Mouse (Mus musculus): Measurements from ENCODE around the gene Rfx8.

Gene Rfx8

GRCm38 (mm10) chr1:39645905-39646759, 74.7 kb downstream of the Rfx8 start:
- no peak for DNase-seq (ENCODE audit: low read depth)

- DNase-seq (ENCODE audit: low read depth): no peak
Measured at GRCm38 (mm10) chr1:39644333-39644732, 76.5 kb downstream of the Rfx8 start.

GRCm38 (mm10) chr1:39641667-39642066, 79.1 kb downstream of the Rfx8 start:
- DNase-seq (ENCODE audit: low read depth): peak; percentile 16

- DNase-seq (ENCODE audit: low read depth): no peak
Measured at GRCm38 (mm10) chr1:39637139-39637538, 83.7 kb downstream of the Rfx8 start.

- no peak for DNase-seq (ENCODE audit: low read depth)
Measured at GRCm38 (mm10) chr1:39636660-39637059, 84.1 kb downstream of the Rfx8 start.

- DNase-seq (ENCODE audit: low read depth): peak; percentile 35
Measured at GRCm38 (mm10) chr1:39636196-39636595, 84.6 kb downstream of the Rfx8 start.

GRCm38 (mm10) chr1:39628606-39629005, 92.2 kb downstream of the Rfx8 start:
- DNase-seq (ENCODE audit: low read depth): no peak

GRCm38 (mm10) chr1:39625491-39625890, 95.3 kb downstream of the Rfx8 start:
- no peak for DNase-seq (ENCODE audit: low read depth)

GRCm38 (mm10) chr1:39623729-39624128, 97.1 kb downstream of the Rfx8 start:
- no peak for DNase-seq (ENCODE audit: low read depth)

GRCm38 (mm10) chr1:39623106-39623505, 97.7 kb downstream of the Rfx8 start:
- DNase-seq (ENCODE audit: low read depth): no peak

- no peak for DNase-seq (ENCODE audit: low read depth)
Measured at GRCm38 (mm10) chr1:39618524-39618923, 102.3 kb downstream of the Rfx8 start.

- DNase-seq (ENCODE audit: low read depth): no peak
Measured at GRCm38 (mm10) chr1:39615526-39615925, 105.3 kb downstream of the Rfx8 start.

All from NIH3T3 (cell line).